Mouse (Mus musculus) layer of hippocampus, postnatal 36 days (tissue): ENCODE results near the gene Slit3. TPM values are rescaled to one million over a fixed set of nuclear protein-coding genes. Genes with fewer than 3 reads are reported as not detected.

Source experiments
- DNase-seq, 2 experiments: peaks; one replicate each; pipeline ENCODE4 v3.0.0; 2022
- total RNA-seq, 2 experiments: library from RNA; stranded (reverse); gene quantifications; 2 replicates each; pipeline ENCODE4 v1.2.3; 2021

The Slit3 gene
- total RNA-seq, 2 experiments from 2014 or later: 91.0 to 112 TPM

DNA sequence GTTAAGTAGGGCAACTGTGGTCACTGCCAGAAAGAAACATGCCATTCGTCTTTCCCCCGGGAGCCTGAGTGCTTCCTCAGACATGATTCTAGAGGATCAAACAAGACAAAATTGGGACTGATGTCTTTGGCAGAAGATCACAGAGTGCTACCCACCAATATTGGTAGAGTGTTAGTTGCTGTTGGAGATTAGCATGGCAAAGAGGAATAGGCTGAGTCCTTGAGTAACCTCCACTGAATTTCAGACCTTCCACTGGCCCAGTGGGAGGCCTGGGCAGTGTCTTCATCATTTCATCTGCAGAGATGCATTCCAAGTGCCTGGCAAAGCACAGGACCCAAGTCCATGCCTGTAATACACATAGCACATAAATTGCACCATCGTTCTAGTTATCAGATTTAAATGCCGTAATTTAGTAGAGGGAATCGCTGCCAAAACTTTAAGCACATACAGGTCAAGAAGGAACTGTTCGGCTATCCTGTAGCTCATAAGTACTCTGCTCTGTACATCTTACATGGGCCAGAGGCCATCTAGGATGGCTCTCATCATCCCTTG is 77.6 kb downstream of the Slit3 start:
- DNase-seq: no peak

DNA sequence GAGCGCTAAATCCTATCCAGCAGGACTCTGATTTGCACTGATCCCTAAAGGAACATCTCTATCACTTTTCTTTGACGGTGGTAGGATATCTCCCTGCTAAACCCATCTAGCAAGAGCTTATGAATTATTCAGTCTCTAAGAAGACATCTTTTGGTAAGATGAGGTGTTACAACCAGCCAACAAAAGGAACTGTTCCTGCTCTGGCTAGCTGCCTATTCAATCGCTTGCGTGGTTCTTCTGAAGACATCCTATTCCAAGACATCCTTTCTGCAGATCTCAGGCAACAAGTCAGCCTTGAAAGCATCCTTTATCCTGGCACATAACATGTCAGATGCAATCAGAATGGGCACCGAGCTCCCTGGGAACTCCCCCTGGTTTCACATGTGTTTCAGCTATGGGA is 81.3 kb downstream of the Slit3 start:
- DNase-seq: peak in 1 of 2 experiments; percentile 24

DNA sequence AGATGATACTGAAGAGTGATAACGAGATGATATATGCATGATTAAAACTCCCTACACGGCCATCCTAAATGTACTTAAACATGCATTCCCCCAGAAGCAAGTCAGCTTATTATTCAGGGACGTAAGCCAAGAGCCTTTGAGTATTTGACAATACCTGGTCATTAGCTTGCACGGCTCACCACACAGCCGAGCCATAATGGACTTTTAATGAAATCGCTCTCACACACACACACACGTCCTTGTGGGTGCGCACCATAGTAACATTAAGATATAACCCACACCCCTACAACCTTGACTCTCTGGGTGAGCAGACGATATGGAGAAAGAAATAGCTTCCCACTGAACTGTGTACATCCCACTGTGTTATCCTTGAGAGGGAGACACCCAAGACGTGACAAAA is 82.6 kb downstream of the Slit3 start:
- DNase-seq: no peak

DNA sequence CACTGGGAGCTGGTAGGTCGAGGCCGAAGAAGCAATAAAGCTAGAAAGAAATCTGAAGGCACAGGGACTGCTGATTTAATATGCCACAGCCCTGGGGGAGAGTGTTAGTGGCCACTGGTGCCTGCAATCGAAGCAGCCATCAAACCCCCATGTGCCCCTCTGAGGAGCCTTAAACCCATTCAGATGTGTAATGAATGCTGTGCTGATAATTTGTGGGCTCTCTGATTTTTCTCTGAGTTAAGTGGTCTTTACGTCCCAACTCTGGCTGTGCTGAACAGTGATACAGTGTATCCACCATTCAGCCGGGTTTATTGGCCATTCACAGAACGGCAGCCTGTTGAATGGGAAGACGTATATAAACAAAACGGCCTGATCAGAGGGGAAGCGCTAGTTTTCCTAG is 83.1 kb downstream of the Slit3 start:
- DNase-seq: no peak

DNA sequence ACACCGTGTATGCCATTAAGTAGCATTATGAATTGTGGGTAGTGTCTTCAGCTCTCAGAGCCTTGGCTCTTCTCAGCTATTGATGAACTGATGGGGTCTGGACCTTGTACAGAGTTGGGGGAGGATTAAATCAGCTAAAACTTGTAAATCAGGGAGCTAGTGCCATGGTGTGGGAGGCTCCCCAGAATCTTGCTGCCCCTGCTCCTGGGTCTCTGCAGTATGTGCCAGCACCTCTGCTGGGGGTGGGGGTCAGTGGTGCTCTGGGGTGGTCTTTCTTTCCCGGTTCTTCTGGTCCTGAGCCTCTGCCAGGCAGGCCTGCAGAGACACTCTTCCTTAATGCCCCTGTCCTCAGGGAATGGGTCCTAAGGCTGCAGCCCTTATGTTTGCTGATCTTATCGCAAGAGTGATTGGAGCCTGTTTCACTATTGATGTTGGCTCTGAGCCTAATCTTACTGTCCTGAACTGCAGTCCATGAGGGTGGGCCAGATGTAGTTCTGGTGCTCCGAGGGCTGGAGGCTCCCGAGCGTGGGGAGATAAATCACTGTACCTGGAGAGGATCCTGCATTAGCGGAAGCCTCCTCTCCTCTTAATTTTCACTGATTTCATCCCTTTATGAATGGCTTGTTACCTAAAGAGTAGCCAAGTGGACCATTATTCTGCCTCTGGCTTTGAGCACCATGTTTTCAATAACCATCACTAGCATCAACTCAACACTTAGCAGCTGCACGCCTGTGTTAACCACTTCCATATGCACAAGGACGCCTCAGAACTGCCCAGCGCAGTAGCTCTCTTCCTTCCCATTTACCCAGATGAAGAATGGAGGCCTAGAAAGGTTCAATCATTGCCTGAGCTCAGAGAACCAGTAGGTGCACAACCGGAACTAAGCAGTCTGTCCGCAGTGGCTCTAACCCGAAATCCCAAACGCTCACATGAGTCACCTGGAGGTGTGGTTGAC is 90.0 kb downstream of the Slit3 start:
- no peak for DNase-seq

DNA sequence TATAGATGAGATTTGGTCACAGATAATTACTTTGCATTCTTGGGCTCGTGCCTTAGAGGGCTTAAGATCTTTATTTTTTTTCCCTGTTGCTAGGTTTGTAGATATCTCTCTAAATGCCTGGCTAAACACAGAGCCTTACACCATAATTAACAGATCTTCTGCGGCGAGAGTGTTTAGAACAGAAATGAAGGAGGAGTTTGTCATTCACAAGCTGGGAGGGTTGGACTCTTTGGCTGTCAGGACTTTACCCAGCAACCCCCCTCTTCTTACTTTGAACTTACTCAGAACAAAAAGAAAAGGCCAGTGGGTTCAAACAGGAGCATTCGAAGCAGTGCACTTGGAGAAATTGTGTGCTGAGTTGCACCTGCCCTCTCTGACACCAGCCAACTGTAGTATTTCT is 103.0 kb downstream of the Slit3 start:
- no peak for DNase-seq

DNA sequence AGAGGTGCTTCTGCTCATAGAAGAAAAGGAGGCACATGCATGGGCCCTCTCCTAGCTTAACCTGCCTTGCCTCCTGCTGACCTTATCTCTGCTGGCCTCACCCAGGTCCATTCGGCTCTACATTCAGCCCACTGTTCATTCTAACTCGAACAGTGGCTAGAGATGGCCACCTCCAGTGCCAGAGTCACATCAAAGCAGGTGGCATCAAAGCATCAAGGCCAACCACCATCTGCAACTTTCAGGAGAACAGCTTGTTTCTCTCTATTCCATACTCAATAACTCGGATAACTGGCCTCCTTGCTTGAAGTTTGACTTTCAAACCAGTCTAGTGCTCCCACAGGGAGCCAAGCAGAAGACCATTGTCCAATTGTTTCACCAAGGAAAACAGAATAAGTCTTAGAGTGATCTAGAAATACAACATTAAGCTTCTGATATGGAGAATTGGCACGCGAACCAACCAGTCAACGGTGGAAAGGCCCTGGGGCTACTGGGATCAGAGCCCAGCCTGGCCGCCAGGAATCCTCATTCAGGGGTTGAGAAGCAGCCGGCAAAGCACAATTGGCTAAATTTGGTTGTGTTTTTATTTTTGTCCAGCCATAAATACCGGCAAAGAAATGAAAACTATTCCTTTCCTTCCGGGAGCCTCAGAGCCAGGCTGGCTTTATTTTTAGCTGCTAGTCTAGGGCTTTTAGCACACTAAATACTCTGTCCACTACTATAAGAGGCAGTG is 110.5 kb downstream of the Slit3 start:
- no peak for DNase-seq

DNA sequence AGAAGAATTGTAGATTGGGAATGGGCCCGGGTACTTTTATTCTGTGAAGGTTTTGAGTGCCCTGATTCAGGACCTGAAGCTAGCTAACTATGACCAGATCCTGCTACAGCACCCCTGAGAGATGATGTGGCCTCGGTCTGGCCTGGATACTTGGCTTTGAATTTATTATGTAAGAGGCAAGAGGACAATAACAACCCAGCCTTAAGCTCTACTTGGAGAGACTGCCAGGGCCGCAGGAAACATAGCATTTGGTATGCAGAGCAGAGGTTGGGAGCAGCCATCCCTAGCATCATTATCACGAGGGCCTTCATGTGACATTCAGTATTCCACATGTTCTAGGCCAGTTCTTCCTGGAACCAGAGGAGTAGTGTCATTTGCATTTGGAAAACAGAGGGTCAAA is 111.3 kb downstream of the Slit3 start:
- DNase-seq: no peak

DNA sequence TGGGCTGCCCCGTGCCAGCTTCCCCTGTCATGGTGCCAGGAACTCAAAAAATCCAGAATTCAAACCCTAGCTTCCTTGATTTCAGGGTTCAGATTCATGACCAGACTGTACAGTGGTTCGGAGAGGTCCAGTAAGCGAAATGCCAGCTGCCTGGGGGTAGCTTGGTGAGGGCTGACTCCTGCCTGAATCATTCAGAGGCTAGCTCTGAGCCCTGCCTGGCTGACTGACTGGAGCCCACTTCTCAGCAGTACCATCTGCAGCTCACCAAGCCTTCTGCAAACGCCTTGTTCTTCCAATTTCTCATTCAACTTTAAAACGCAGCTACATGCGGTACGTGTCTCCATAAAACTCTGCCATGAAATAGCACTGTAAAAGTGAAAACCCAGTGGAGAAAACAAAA is 120.4 kb downstream of the Slit3 start:
- peak in 1 of 2 experiments; percentile 42 for DNase-seq

DNA sequence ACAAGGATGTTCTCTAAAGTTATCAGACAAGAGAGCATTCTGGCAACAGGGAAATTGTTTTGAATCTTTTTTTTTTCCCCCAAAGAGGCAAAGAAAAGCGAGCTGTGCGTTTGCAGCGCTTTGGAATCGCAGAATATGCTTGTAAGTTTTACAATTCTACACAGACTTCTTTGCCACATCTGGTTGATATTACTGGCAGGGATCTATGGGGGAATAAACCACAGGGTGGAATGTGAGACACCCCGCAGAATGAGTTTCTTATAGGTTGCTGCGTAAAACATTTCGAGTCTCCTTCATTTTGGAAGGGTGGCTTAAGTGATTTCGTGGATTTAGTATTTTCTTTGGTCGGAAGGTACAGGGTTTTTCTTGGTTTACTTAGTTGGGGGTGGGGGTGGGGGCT is 122.6 kb downstream of the Slit3 start:
- no peak for DNase-seq

DNA sequence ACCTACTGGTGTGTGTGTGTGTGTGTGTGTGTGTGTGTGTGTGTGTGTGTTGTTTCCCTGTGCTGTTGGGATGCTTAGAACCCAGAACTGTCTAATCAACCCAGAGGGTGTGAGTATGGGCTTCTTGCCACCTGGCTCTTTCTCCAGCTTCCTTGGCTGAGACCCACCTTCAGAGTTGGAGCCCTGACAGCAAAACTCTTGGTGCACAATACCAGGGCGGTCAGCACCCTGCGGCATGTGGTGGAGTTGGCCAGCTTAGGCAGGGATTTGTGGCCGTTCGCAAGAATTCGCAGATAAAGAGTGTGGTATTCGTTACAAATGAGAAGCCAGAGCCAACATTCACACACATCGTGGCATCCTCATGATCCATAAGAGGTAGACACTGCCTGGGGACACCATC is 123.5 kb downstream of the Slit3 start:
- no peak for DNase-seq

DNA sequence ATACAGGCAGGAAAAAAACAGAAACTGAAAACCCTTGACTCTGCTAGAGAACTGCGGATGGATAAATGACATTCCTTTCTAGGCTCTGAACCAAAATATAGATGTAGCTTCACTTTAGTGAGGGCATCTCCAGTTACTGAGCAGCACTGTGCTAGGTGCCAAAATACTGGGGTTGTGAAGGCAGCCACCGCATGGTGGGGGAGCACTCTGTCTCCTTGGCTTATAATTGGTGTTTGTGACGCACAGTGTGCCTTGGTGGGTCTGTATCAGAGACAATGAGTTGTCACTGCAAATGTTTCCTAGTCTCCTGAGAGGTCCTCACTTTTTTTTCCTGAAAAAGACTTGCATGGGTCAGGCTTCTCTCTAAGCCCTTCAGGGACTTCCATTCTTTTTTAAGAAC is 125.6 kb downstream of the Slit3 start:
- no peak for DNase-seq

DNA sequence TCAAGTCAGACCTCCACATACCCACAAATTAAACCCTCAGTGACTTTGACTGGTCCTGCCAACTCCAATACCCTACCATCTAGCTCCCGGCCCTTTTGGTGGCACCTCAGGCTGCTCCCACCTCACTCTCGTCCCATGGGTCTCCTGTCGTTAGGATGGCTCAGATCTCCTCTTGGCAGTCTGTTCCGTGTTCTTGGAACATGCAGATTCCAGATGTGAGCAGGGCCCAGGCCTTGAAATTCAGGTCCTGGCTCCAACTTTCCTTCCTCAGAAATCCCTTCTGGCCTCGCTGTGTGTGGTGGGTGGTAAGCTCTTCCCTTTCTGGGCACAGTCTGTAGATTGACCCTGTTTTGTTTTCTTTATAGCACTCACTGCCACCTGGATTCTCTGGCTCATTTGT is 127.1 kb downstream of the Slit3 start:
- no peak for DNase-seq

DNA sequence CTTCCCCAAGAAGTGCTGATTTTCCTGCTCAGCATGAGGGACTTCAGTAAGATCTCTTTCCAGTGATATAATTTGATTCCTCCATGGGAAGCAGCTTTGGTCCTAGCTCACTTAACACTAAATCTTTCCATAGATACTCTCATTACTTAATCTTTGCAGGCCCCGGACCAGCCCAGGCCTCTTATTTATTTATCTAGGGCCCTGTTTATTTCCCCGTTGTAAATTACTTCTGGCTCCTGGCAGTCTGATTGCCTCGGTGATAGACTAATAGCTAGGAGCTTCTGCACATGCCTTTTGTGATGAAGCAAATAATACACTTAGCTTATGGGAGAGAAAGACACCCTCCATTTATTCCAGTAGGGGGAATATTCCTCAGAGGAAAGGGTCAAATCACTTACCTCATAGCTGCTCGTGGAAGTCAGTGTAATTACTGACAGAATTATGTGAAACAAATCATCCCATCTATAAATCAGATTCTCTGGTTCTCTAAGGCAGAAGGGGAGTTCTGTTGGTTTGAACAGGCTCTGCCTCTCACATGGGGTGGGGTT is 129.9 kb downstream of the Slit3 start:
- DNase-seq: no peak

DNA sequence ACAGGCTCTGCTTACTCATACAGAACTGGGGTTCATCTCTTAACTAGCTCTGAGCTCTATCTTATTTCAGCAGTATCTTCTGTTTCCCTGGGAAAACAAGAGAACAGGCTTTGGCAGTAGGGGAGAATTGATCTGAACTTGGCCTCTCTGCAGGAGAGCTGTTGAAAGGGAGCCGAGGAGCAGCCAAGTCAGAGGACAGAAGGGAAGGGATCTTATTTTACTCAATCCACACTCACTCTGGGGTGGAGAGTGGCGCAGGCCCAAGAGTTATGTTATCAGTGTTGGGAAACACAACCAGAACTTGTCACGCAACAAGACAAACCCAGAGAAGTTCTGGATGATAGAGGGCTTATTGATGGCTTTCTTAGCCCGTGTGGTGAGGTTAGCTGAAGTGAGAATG is 130.9 kb downstream of the Slit3 start:
- DNase-seq: no peak

DNA sequence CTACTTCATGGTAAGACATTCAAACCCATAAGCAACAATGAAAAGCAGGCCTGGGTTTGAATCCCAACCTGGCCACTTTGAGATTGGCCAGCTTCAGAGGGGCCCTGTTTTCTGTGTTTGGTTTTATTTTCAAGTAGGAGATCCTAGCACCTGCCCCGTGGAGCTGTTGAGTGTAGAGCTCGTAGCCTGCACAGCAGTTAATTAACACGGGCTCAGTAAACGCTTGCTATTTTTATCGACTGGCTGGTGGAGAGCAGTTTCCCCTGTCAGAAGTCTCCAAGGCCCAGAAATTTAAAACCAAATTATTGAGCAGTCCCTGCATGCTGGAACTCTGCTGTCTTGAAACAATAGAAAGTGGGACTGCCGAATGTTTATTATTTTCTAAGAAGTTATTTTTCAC is 136.3 kb downstream of the Slit3 start:
- no peak for DNase-seq

DNA sequence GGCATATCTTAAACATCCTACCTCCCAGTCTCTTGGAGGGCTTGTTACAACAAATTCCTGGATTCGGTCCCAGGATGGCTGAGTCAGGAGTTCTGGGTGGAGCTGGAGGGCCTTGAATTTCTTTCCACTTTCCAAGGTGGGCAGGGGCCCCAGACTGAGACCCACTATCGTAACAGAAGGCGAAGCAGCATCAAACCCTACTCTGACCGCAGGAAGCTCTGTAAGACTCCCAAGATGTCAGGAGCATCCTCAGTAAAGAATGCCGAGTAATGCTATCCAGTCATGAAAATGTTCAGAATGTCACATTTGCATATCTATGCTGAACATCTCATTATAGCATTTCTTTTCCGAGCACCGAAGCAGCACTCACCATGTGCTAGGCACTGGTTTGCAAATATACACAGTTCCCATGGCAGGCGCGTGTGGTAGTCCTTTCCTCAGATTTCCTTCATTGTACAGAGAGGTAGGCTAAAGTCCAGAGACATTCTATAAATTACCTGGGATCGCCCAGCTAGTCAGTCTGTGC is 140.6 kb downstream of the Slit3 start:
- DNase-seq: no peak

DNA sequence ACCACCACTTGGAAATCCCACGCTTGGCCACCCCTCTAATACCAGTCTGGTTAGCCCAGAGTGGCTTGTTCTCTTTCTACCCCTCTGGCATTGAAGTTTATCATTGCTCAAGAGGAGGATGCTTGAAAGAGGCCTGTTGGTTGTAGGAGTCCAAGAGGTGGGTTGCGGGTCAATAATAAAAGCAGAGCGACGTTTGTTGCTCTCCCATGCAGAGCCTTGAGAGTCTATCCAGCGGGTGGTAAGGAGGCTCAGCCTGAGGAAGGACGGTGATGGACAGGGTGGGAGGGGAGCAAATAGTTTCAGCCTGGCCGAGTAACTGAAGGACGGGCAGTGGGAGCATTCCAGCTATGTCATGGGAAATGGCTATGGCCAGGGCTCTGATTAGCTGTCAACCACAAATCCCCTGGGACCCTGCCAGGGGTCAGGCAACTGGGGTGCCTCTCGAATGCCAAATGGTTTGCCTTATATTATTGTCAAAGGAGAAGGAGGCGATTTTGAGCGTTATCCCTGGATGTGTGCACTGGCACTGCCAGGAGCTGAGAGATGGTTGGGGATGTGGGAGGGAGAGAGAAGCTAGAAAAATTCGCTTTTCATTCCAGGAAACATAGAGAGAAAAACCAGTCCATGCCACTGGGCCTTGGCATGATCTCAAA is 141.4 kb downstream of the Slit3 start:
- DNase-seq: no peak

DNA sequence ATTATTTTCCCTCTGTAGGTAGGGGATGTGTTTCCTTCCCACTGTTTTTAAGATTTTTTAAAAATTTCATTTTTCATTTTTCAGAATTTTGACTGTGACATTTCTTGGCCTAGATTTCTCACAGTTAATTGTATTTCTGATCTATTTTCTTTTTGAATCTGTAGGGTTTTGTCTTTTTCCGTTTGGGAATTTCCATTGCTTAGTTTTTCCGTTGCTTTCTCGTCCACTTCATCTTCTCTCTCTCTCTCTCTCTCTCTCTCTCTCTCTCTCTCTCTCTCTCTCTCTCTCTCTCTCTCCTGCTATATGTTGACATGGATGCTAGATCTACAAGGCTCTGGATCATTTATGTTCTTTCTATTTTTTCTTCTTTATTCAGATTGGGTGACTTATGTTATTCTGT is 143.7 kb downstream of the Slit3 start:
- no peak for DNase-seq

DNA sequence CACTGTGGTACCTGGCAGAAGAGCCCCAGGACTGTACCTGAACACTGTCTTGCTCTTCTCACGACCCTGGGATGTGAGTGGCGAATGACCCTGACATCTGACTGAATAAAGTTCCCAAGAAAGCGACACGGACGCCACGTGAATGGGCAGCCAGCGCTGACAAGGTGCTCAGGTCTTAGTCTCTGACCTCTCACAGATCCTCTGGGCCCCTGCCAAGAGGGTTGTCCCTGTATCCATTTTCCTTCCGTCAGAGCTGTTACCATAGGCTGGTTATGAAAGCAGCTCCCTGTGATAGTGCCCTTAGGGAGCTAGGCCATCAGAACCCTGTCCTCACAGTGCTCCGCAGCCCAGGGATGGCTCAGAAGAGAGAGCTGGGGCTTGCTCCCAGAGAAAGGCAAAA is 149.4 kb downstream of the Slit3 start:
- no peak for DNase-seq

DNA sequence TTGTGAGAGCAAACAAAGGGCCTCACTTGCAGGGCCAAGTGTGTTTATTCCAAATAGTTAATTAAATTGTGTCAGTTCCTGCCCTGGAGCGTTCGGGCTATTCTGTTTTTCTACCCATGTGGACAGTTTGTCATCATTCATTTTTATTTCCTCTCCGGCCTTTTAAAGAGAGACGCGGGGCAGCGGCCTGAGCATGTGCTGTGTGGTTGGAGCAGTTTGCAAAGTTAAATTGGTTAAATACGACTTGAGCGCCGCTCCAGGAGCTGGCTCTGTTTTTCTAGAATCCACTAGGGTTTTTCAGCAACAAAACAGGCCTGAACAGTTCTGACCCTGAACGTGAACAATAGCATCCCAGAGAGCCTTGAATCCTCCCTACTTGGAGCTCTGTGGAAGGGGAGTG is 152.4 kb downstream of the Slit3 start:
- no peak for DNase-seq

DNA sequence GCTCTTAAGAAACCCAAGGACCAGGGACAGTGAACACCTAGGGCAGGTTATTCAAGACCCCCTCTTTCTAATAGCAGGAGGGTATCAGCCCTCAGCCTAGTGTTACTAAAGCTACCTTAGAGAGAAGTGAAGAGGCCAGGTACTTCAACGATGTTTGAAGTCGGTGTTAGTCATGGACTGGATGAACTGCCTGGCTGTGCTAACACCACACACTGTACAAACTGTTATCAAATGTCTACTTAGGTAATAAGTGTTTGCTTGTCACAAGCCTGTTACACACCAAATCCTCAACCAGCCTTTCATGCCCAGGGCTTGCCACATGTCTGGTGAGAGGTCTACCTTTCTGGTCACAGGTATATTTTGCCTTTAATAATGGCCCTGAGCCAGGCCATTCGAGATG is 153.0 kb downstream of the Slit3 start:
- DNase-seq: no peak

DNA sequence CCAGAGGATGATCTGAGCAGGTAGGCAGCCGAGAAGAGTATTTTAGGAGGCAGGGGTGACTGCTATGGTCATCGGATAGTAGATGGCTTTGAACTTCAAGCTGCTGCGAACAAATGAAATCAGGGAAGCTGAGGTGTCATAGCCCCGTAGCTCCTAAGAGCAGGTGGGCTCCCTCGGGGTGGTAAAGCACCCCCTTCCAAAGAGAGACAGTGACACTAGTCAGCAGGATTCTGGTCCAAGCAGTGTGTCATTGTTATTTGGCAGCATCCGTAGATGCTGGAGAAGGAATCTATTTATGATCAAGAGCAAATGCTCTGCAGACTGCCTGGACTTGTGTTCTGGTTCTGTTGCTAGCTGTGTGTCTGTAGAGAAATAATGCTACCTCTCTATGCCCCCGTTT is 154.3 kb downstream of the Slit3 start:
- no peak for DNase-seq
